Mouse (Mus musculus) liver, embryonic 13.5 days (tissue): Measurements from ENCODE around the gene Chadl. TPM values are rescaled to one million over a fixed set of nuclear protein-coding genes. Genes with fewer than 3 reads are reported as not detected.
A peak's percentile ranks its signal among the peaks of the same experiment; 100 is the strongest.

Experiments
- ATAC-seq: fragments of 200-750 bp; cut with Nextera tagmentation; 2 replicates; pipeline ENCODE4 v1.8.0; 2017; ENCODE audit warnings: low read depth, mild to moderate bottlenecking, moderate number of reproducible peaks, moderate library complexity
- DNase-seq: peaks from one replicate; pipeline ENCODE4 v3.0.0; 2022
- H3K27ac ChIP-seq: fragments of 300-500 bp; sonication (generic); 2 replicates; pipeline ENCODE4 v1.5.1; 2015; ENCODE audit warnings: moderate library complexity, mild to moderate bottlenecking, inconsistent platforms
- H3K27me3 ChIP-seq: fragments of 300-500 bp; sonication (generic); 2 replicates; pipeline ENCODE4 v1.6.1; 2015; ENCODE audit warnings: mild to moderate bottlenecking, inconsistent platforms
- H3K36me3 ChIP-seq: fragments of 300-500 bp; sonication (generic); 2 replicates; pipeline ENCODE4 v1.6.1; 2015; ENCODE audit warnings: mild to moderate bottlenecking, inconsistent platforms
- H3K4me1 ChIP-seq: fragments of 300-500 bp; sonication (generic); replicated peaks from 2 replicates; pipeline ENCODE4 v1.6.1; 2015; ENCODE audit warnings: inconsistent platforms
- H3K4me2 ChIP-seq: fragments of 300-500 bp; sonication (generic); 2 replicates; pipeline ENCODE4 v1.6.1; 2015; ENCODE audit warnings: inconsistent platforms, mild to moderate bottlenecking, moderate library complexity
- H3K4me3 ChIP-seq: fragments of 300-500 bp; sonication (generic); replicated peaks from 2 replicates; pipeline ENCODE4 v1.5.1; 2015; ENCODE audit warnings: mild to moderate bottlenecking, inconsistent platforms
- H3K9ac ChIP-seq: fragments of 300-500 bp; sonication (generic); 2 replicates; pipeline ENCODE4 v1.6.1; 2015; ENCODE audit warnings: mild to moderate bottlenecking, inconsistent platforms
- H3K9me3 ChIP-seq: fragments of 300-500 bp; sonication (generic); replicated peaks from 2 replicates; pipeline ENCODE4 v1.6.1; 2016; ENCODE audit warnings: inconsistent platforms
- WGBS: fragments of 180-500 bp; shearing (Covaris S2); methylation state at CpG from one replicate; pipeline ENCODE4 v1.1.7; 2015; ENCODE audit not compliant: insufficient replicate concordance; 5-methylcytosine and 5-hydroxymethylcytosine counted together
- polyA plus RNA-seq: library from polyadenylated mRNA; unstranded; fragments of >200 nt; fragmentation: Nextera tagmentation; extraction: Ambion mirVana; gene quantifications from 2 replicates; pipeline ENCODE4 v1.2.1, GENCODE M21; 2015

Chadl gene
- polyA plus RNA-seq, 1 experiment from 2014 or later, result 0.46 TPM

DNA sequence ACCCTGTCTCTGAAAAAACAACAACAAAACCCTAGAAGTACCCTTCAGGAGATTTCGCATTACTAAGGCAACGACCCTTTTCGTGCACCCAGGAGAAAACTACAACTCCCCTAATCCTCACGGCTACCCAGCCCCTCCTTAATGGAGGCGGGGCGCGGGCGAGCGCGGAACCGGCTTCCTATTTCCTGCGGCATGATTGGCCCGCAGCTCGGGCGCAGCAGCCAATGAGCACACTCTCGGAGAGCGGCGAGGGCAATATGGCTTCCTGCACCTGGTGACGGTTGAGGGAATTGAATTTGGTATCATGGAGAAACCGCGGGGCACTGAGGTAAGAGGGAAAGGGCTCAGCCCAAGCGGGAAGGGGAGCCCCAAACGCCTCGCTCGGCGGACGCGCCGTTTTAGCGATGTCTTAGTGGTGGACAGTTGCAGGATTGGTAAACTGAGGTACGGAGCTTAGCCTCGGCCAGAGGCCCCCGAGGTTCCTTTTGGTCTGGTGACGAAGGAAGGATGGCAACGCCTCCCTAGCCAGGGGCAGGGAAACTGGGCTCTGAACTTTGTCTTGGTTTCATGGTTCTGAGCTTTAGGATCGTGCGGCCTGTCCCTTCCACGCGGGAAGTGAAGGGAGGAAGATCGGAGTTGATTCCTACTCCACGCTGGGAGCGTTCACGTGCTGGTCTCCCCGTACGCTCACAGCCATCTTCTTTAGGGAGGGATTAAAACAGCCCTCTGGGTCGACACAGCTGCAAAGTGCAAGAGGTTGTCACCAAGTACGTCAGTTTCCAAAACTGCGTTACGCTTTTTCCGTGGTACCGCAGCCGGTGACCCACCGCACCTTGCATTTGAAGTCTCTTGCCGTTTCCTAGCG is 33.2 kb downstream of the Chadl start, which contains the start of gene L3mbtl2:
TSS of gene L3mbtl2 (plus strand) at position 193 of the 865 bp plus-strand sequence.
- H3K4me1 ChIP-seq, result peaks cover 14% of the 10 kb centered on the region
- peak within 1 kb of the TSS; percentile 72 for H3K27ac ChIP-seq
- ATAC-seq (peak; percentile 99), DNase-seq (peak; percentile 90)
- no peaks in the 10 kb centered on the region for H3K9me3 ChIP-seq
- H3K4me3 ChIP-seq, result peak within 1 kb of the TSS; percentile 82
- peaks cover 21% of the 10 kb centered on the region for H3K36me3 ChIP-seq
- peak within 1 kb of the TSS; percentile 81 for H3K9ac ChIP-seq
- peak within 1 kb of the TSS; percentile 84 for H3K4me2 ChIP-seq
- H3K27me3 ChIP-seq, result no peaks in the 10 kb centered on the region
- under 1% methylated on average over 55 of the region's 55 CpGs for WGBS

DNA sequence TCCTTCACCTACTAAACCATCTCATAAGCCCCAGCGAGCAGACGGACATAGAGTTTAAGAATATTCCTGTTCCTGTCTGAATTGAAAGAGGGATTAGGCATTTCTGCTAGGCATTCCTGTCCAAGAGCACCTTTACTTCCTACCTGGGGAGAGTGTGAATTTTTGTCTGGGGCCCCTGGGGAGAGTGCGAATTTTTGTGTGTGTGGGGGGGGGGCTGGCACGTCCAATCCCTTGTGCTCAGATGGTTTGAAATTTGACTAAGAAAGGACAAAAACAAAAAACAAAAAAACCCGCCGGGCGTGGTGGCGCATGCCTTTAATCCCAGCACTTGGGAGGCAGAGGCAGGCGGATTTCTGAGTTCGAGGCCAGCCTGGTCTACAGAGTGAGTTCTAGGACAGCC is 33.8 kb downstream of the Chadl start:
- 52% methylated on average over 10 of the region's 10 CpGs for WGBS
- Histone ChIP-seq H3K27me3 (no peaks in the 10 kb centered on the region), H3K9me3 (no peaks in the 10 kb centered on the region), H3K27ac (no peak overlapping the region), H3K4me2 (peak overlapping the region; percentile 84), H3K36me3 (peaks cover 15% of the 10 kb centered on the region), H3K9ac (no peak overlapping the region), H3K4me1 (peaks cover 14% of the 10 kb centered on the region), H3K4me3 (peak overlapping the region; percentile 82)
- no peak for ATAC-seq
- no peak for DNase-seq

DNA sequence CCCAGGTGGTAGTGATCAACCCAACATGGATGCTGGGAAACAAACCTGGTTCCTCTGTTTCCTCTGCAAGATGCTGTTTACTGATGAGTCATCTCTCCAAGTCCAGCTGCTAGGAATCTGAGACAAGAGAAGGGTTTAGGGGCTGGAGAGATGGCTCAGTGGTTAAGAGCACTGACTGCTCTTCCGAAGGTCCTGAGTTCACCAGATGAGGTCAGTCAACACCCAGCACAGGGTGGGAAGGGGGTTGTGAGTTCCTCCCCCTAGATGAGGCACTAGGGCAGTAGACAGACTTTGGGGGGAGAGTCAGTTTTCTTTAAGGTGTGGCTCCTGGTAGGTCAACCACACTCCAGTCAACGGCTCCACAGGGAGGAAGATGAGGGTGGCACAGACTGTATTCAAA is 35.4 kb downstream of the Chadl start:
- no peak overlapping the region for H3K27ac ChIP-seq
- H3K9me3 ChIP-seq, result no peaks in the 10 kb centered on the region
- H3K4me3 ChIP-seq, result no peak overlapping the region
- DNase-seq (no peak), ATAC-seq (no peak)
- no peak overlapping the region for H3K4me2 ChIP-seq
- WGBS, result 80% methylated on average over 2 of the region's 2 CpGs
- H3K36me3 ChIP-seq, result no peaks in the 10 kb centered on the region
- no peaks in the 10 kb centered on the region for H3K27me3 ChIP-seq
- H3K9ac ChIP-seq, result no peak overlapping the region
- H3K4me1 ChIP-seq, result peaks cover 14% of the 10 kb centered on the region

DNA sequence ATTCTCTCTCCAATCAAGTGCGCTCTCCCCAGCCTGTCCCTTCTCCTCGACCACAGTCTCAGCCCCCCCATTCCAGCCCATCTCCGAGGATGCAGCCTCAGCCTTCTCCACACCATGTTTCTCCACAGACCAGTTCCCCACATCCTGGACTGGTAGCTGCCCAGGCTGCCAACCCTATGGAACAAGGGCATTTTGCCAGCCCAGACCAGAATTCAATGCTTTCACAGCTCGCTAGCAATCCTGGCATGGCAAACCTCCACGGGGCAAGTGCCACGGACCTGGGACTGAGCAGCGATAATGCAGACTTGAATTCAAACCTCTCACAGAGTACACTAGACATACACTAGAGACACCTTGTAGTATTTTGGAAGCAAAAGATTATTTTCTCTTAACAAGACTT is 46.5 kb downstream of the Chadl start:
- H3K36me3 ChIP-seq, result peaks cover 58% of the 10 kb centered on the region
- no peaks in the 10 kb centered on the region for H3K4me1 ChIP-seq
- ATAC-seq (no peak), DNase-seq (no peak)
- WGBS, result 89% methylated on average over 7 of the region's 7 CpGs
- H3K9ac ChIP-seq, result no peak overlapping the region
- H3K9me3 ChIP-seq, result no peaks in the 10 kb centered on the region
- H3K4me2 ChIP-seq, result no peak overlapping the region
- no peak overlapping the region for H3K4me3 ChIP-seq
- H3K27me3 ChIP-seq, result no peaks in the 10 kb centered on the region
- H3K27ac ChIP-seq, result no peak overlapping the region

DNA sequence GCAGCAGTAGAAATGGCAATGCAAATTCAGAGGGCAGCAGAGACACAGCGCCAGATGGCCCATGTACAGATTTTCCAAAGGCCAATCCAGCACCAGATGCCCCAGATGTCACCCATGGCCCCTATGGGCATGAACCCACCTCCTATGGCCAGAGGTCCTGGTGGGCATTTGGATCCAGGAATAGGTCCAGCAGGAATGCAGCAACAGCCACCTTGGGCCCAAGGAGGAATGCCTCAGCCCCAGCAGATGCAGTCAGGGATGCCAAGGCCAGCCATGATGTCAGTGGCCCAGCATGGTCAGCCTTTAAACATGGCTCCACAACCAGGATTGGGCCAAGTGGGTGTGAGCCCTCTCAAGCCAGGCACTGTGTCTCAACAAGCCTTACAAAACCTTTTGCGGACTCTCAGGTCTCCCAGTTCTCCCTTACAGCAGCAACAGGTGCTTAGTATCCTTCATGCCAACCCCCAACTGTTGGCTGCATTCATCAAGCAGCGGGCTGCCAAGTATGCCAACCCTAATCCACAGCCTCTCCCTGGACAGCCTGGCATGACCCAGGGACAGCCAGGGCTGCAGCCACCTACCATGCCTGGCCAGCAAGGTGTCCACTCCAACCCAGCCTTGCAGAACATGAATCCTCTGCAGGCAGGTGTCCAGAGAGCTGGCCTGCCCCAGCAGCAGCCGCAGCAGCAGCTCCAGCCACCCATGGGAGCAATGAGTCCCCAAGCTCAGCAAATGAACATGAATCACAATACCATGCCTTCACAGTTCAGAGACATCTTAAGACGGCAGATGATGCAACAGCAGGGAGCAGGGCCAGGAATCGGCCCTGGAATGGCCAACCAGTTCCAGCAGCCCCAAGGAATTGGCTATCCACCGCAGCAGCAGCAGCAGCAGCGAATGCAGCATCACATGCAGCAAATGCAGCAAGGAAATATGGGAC is 47.3 kb downstream of the Chadl start:
- Histone ChIP-seq H3K9me3 (no peaks in the 10 kb centered on the region), H3K36me3 (peaks cover 67% of the 10 kb centered on the region), H3K4me1 (no peaks in the 10 kb centered on the region), H3K27me3 (no peaks in the 10 kb centered on the region), H3K27ac (no peak overlapping the region), H3K9ac (no peak overlapping the region), H3K4me3 (no peak overlapping the region), H3K4me2 (no peak overlapping the region)
- 86% methylated on average over 8 of the region's 8 CpGs for WGBS
- ATAC-seq (no peak; the same call in 1 of the 2 replicates), DNase-seq (no peak)

Other genes starting within 250 kb of the Chadl start
- gene Rbx1, start 231.0 kb downstream of the Chadl start, polyA plus RNA-seq, result 336 and 337 TPM in 2 replicates
- gene Ep300, start 111.9 kb downstream of the Chadl start, polyA plus RNA-seq, result 4.4 and 5.9 TPM in 2 replicates
- 21.7 and 22.6 TPM in 2 replicates for gene L3mbtl2, start 33.4 kb downstream of the Chadl start, polyA plus RNA-seq
- gene Zc3h7b, start 47.8 kb upstream of the Chadl start, polyA plus RNA-seq, result 5.3 and 6.0 TPM in 2 replicates
- gene Rangap1, start 48.2 kb upstream of the Chadl start, polyA plus RNA-seq, result 90.9 and 100 TPM in 2 replicates
- gene Tef, start 105.1 kb upstream of the Chadl start, polyA plus RNA-seq, result 4.5 and 5.9 TPM in 2 replicates
- 9.0 and 11.9 TPM in 2 replicates for gene Tob2, start 161.5 kb upstream of the Chadl start, polyA plus RNA-seq
- 132 and 139 TPM in 2 replicates for gene Phf5a, start 174.6 kb upstream of the Chadl start, polyA plus RNA-seq
- gene Aco2, start 175.0 kb upstream of the Chadl start, polyA plus RNA-seq, result 105 and 122 TPM in 2 replicates
- gene Polr3h, start 229.0 kb upstream of the Chadl start, polyA plus RNA-seq, result 77.5 and 82.6 TPM in 2 replicates
- 1.0 and 1.1 TPM in 2 replicates for gene Csdc2, start 239.5 kb upstream of the Chadl start, polyA plus RNA-seq